Mouse (Mus musculus) embryonic facial prominence, embryonic 11.5 days (tissue): Measurements from ENCODE around the gene Il5ra. TPM values are rescaled to one million over a fixed set of nuclear protein-coding genes. Genes with fewer than 3 reads are reported as not detected.

Experiments
- ATAC-seq: fragments of 200-750 bp; cut with Nextera tagmentation; replicated peaks from 2 replicates; pipeline ENCODE4 v1.8.0; 2017; ENCODE audit warnings: low read depth; ENCODE audit not compliant: insufficient number of reproducible peaks, low FRiP score, low TSS enrichment
- DNase-seq: peaks from one replicate; pipeline ENCODE4 v3.0.0-alpha.2; 2015; ENCODE audit warnings: low spot score
- H3K27ac ChIP-seq: fragments of 300-500 bp; sonication (generic); replicated peaks from 2 replicates; pipeline ENCODE4 v1.5.1; 2014; ENCODE audit warnings: mild to moderate bottlenecking, low read depth, low read length, control low read depth
- H3K27me3 ChIP-seq: fragments of 300-500 bp; sonication (generic); 2 replicates; pipeline ENCODE4 v1.6.1; 2014; ENCODE audit warnings: mild to moderate bottlenecking, low read length, moderate library complexity, mixed read lengths; ENCODE audit not compliant: control insufficient read depth, insufficient read depth
- H3K36me3 ChIP-seq: fragments of 300-500 bp; sonication (generic); replicated peaks from 2 replicates; pipeline ENCODE4 v1.6.1; 2014; ENCODE audit warnings: low read depth, mild to moderate bottlenecking, low read length, moderate library complexity, mixed read lengths; ENCODE audit not compliant: control insufficient read depth, insufficient read depth
- H3K4me1 ChIP-seq: fragments of 300-500 bp; sonication (generic); 2 replicates; pipeline ENCODE4 v1.6.1; 2014; ENCODE audit warnings: low read length, mixed read lengths; ENCODE audit not compliant: control insufficient read depth, insufficient read depth
- H3K4me2 ChIP-seq: fragments of 300-500 bp; sonication (generic); 2 replicates; pipeline ENCODE4 v1.6.1; 2014; ENCODE audit warnings: low read depth, mild to moderate bottlenecking, control low read depth, low read length, moderate library complexity
- H3K4me3 ChIP-seq: fragments of 300-500 bp; sonication (generic); 2 replicates; pipeline ENCODE4 v1.5.1; 2014; ENCODE audit warnings: low read depth, low read length, control low read depth
- H3K9ac ChIP-seq: fragments of 300-500 bp; sonication (generic); replicated peaks from 2 replicates; pipeline ENCODE4 v1.6.1; 2014; ENCODE audit warnings: mild to moderate bottlenecking, control low read depth, low read length
- H3K9me3 ChIP-seq: fragments of 300-500 bp; sonication (generic); replicated peaks from 2 replicates; pipeline ENCODE4 v1.6.1; 2016; ENCODE audit warnings: mild to moderate bottlenecking, low read length, inconsistent platforms, mixed read lengths; ENCODE audit not compliant: control insufficient read depth
- WGBS: fragments of 180-500 bp; shearing (Covaris S2); extraction: QIAGEN DNeasy Blood & Tissue Kit; methylation state at CpG from one replicate; pipeline ENCODE4 v1.1.7; 2014; 5-methylcytosine and 5-hydroxymethylcytosine counted together
- polyA plus RNA-seq: library from polyadenylated mRNA; unstranded; fragments of >200 nt; fragmentation: Nextera tagmentation; extraction: Ambion mirVana; gene quantifications from 2 replicates; pipeline ENCODE4 v1.2.1, GENCODE M21; 2014

The Il5ra gene
- polyA plus RNA-seq, 1 experiment from 2014 or later, result not detected

- H3K27ac ChIP-seq, result no peak overlapping the region
- peak overlapping the region; percentile 57 for H3K4me2 ChIP-seq
- DNase-seq, result no peak
- no peaks in the 10 kb centered on the region for H3K27me3 ChIP-seq
- no peaks in the 10 kb centered on the region for H3K36me3 ChIP-seq
- under 1% methylated on average over 33 of the region's 33 CpGs for WGBS
- H3K9me3 ChIP-seq, result no peaks in the 10 kb centered on the region
- no peaks in the 10 kb centered on the region for H3K4me1 ChIP-seq
- H3K9ac ChIP-seq, result peak overlapping the region; percentile 62
- peak overlapping the region; percentile 84 for H3K4me3 ChIP-seq
- ATAC-seq, result peak; percentile 86
These were observed 20.5 kb upstream of the Il5ra start for GRCm38 (mm10) chr6:106769290-106769866.

DNA sequence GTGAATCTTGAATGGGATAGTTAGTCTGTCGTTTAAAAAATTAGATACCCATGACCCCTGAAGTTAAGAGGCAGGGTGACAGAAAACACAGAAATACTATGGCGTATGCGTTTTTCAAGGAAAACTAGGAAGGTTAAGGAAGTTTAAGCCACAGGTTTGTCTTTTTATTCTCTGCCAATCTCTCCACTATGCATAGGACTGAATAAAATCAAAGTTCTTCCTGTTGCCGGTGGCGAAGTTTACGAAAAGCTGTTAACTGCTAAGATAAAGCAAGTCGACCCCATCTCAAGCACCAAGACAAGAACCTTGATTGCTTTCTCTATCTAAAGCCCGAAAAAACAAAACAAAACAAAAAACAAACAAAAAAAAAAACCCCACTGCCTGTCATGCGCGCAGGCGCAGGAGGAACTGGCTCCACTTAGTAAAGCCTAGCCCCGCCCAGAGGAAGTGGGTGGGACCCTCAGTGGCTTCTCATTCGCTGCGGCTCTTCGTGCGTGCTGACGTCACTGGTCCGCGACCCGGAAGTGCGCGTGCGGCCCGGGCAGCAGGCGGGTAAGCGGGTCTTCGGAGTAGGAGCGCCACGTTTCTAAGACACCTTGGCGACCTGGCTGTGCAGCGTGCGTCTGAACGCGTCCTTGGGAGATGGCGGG is 19.9 kb upstream of the Il5ra start, which contains the start of gene Trnt1:
Gene Trnt1 (plus strand): TSS at position 481 of the 650 bp plus-strand sequence.
- 9% methylated on average over 35 of the region's 35 CpGs for WGBS
- no peak within 1 kb of the TSS for H3K27ac ChIP-seq
- DNase-seq, result peak; percentile 97
- H3K27me3 ChIP-seq, result no peaks in the 10 kb centered on the region
- peak within 1 kb of the TSS; percentile 57 for H3K4me2 ChIP-seq
- H3K4me3 ChIP-seq, result peak within 1 kb of the TSS; percentile 84
- no peaks in the 10 kb centered on the region for H3K4me1 ChIP-seq
- H3K9ac ChIP-seq, result peak within 1 kb of the TSS; percentile 62
- H3K36me3 ChIP-seq, result no peaks in the 10 kb centered on the region
- no peaks in the 10 kb centered on the region for H3K9me3 ChIP-seq
- peak; percentile 98 for ATAC-seq

DNA sequence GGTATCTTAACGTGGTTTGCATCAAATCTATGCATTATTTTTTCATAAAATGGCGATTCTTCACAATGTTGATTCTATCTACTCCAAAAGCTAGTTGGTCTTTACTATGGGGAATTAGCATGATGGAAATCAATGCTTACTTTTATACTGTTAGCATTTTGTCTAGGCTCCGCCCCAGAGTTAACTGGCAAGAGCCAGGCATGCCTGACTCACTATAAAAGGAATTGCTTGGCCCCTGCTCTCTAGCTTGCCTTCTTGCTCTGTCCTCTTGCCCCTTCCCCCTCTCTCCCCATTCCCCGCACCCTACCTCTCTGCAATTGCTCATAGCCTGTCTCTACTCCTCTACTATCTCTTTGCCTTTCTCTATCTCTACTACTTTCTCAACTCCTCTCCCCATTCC is 17.9 kb upstream of the Il5ra start:
- no peaks in the 10 kb centered on the region for H3K36me3 ChIP-seq
- H3K27me3 ChIP-seq, result no peaks in the 10 kb centered on the region
- H3K4me2 ChIP-seq, result no peak overlapping the region
- H3K4me3 ChIP-seq, result no peak overlapping the region
- H3K4me1 ChIP-seq, result no peaks in the 10 kb centered on the region
- ATAC-seq (no peak), DNase-seq (no peak)
- 75% methylated on average over 4 of the region's 4 CpGs for WGBS
- no peaks in the 10 kb centered on the region for H3K9me3 ChIP-seq
- no peak overlapping the region for H3K9ac ChIP-seq
- H3K27ac ChIP-seq, result no peak overlapping the region

DNA sequence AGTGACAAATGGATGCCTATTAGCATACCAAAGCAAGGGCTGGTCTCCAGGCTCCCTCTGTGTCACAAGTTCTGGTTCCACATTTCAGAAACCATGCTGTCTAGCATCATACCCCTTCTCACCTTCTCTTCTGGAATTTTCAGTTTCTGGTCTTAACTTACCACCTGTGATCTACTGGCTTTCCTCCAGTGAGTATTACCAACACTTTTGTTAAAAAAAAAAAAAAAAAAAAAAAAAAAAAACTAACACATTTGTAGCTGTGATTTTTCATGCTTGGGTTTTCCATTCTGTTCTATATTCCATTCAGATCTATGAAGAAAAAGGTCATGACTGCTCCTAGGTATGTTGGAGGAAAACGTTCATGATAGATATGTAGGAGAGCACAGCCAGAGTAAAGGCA is 17.1 kb upstream of the Il5ra start:
- Histone ChIP-seq H3K4me3 (no peak overlapping the region), H3K4me2 (no peak overlapping the region), H3K27ac (no peak overlapping the region), H3K9me3 (no peaks in the 10 kb centered on the region), H3K4me1 (no peaks in the 10 kb centered on the region), H3K36me3 (no peaks in the 10 kb centered on the region), H3K27me3 (no peaks in the 10 kb centered on the region), H3K9ac (no peak overlapping the region)
- ATAC-seq, result no peak
- DNase-seq, result no peak
- 85% methylated on average over 1 of the region's 1 CpGs for WGBS

DNA sequence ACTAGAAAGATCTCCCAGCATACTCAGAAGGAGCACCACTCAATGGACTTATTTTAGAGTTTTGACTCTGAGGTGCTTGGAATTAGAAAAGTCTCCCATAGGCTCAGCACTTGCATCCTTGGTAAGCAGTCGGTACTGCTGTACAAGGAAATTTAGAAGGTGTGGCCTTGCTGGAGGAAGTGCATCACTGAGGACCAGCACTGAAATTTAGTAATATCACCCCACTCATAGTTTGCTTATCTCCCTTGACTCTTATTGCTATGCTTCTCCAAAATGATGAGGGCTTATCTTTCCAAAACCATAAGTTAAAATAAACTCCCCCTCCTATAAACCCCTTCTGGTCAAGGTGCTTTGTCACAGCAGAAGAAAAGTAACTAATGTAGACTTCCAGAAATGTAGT is 12.6 kb upstream of the Il5ra start:
- no peak for ATAC-seq
- Histone ChIP-seq H3K4me2 (no peak overlapping the region), H3K9me3 (no peaks in the 10 kb centered on the region), H3K4me3 (no peak overlapping the region), H3K27ac (no peak overlapping the region), H3K36me3 (no peaks in the 10 kb centered on the region), H3K4me1 (no peaks in the 10 kb centered on the region), H3K27me3 (no peaks in the 10 kb centered on the region), H3K9ac (no peak overlapping the region)
- WGBS, result 88% methylated on average over 1 of the region's 1 CpGs
- DNase-seq, result no peak

DNA sequence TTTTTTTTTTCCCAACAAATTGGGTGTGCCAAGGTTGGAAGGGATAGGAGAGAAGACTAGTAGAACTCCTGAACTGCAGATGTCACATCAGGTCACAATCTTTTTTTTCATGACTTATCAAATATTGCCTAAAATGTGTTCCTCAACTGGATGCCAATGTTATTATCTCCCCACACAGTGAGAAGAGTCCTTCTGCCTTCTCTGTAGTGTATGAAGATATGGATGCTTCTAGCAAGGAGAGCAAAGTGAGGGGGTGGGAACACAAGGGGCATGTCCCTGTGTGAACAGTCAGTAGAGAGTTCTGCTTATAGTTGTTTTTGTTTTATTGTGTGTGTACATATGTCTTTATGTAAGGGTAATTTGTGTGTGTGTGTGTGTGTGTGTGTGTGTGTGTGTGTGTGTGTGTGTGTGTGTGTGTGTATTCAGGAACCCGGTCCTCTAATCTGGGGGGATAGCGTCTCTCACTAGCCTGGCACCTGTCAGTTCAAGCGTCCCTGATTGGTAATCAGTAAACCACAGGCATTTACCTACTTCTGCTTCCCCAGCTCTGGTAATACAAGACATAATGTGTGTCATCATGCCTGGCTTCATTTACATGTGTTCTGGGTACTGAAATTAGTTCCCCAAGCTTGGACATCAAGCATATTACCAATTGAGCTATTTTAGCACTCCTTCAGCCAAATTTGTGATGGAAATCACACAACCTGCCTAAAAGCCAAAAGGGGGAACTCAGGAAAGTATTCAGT is 11.8 kb upstream of the Il5ra start:
- Histone ChIP-seq H3K4me2 (no peak overlapping the region), H3K4me1 (no peaks in the 10 kb centered on the region), H3K27me3 (no peaks in the 10 kb centered on the region), H3K4me3 (no peak overlapping the region), H3K36me3 (no peaks in the 10 kb centered on the region), H3K27ac (no peak overlapping the region), H3K9ac (no peak overlapping the region), H3K9me3 (no peaks in the 10 kb centered on the region)
- ATAC-seq, result no peak
- no peak for DNase-seq
- 93% methylated on average over 3 of the region's 3 CpGs for WGBS

GRCm38 (mm10) chr6:106758299-106758698 is 9.5 kb upstream of the Il5ra start:
- no peaks in the 10 kb centered on the region for H3K4me1 ChIP-seq
- no peak overlapping the region for H3K27ac ChIP-seq
- no peak overlapping the region for H3K4me3 ChIP-seq
- DNase-seq (no peak), ATAC-seq (no peak)
- H3K36me3 ChIP-seq, result no peaks in the 10 kb centered on the region
- H3K27me3 ChIP-seq, result no peaks in the 10 kb centered on the region
- no peak overlapping the region for H3K9ac ChIP-seq
- no peak overlapping the region for H3K4me2 ChIP-seq
- H3K9me3 ChIP-seq, result no peaks in the 10 kb centered on the region
- 89% methylated on average over 3 of the region's 3 CpGs for WGBS

DNA sequence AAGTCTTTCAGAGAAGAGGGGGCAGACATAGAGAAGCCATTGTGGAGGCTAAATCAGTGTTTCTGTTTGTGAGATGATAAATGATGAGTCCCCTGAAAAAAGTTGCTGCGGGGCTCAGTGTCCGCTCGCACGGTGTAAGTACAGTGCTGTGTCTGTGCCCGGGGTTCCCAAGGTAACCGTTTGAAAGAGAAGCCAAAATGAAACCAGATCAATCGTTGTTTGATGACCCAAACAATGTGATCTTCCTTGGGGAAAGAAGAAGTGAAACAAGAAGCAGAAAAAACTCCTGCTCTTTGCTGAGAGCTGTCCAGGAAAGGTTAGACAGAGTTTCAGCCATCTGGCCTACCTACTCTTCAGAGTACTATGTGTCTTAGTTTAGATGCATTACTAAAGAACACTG is 1.5 kb upstream of the Il5ra start:
- no peak for ATAC-seq
- 80% methylated on average over 7 of the region's 7 CpGs for WGBS
- DNase-seq, result no peak

More for the DNA sequence above, 1.5 kb upstream of the Il5ra start:
- no peaks in the 10 kb centered on the region for H3K9me3 ChIP-seq
- no peaks in the 10 kb centered on the region for H3K36me3 ChIP-seq
- H3K27ac ChIP-seq, result no peak overlapping the region
- H3K4me1 ChIP-seq, result no peaks in the 10 kb centered on the region
- no peak overlapping the region for H3K4me3 ChIP-seq
- H3K4me2 ChIP-seq, result no peak overlapping the region
- H3K27me3 ChIP-seq, result no peaks in the 10 kb centered on the region
- no peak overlapping the region for H3K9ac ChIP-seq
